Mouse (Mus musculus) hindbrain, embryonic 16.5 days (tissue): Measurements from ENCODE around the gene Noc3l. TPM values are rescaled to one million over a fixed set of nuclear protein-coding genes. Genes with fewer than 3 reads are reported as not detected.

Source experiments
- ATAC-seq: fragments of 200-750 bp; cut with Nextera tagmentation; 2 replicates; pipeline ENCODE4 v1.8.0; 2017; ENCODE audit warnings: moderate TSS enrichment, moderate library complexity
- H3K27ac ChIP-seq: fragments of 300-500 bp; sonication (generic); 2 replicates; pipeline ENCODE4 v1.5.1; 2014; ENCODE audit warnings: low read depth, mild to moderate bottlenecking, control low read depth, low read length, moderate library complexity
- H3K27me3 ChIP-seq: fragments of 300-500 bp; sonication (generic); replicated peaks from 2 replicates; pipeline ENCODE4 v1.6.1; 2014; ENCODE audit warnings: low read length; ENCODE audit not compliant: control insufficient read depth, insufficient read depth
- H3K36me3 ChIP-seq: fragments of 300-500 bp; sonication (generic); 2 replicates; pipeline ENCODE4 v1.6.1; 2014; ENCODE audit warnings: mild to moderate bottlenecking, low read length, moderate library complexity, mixed read lengths; ENCODE audit not compliant: control insufficient read depth, insufficient read depth
- H3K4me1 ChIP-seq: fragments of 300-500 bp; sonication (generic); 2 replicates; pipeline ENCODE4 v1.6.1; 2014; ENCODE audit warnings: low read depth, low read length; ENCODE audit not compliant: control insufficient read depth, insufficient read depth
- H3K4me2 ChIP-seq: fragments of 300-500 bp; sonication (generic); 2 replicates; pipeline ENCODE4 v1.6.1; 2014; ENCODE audit warnings: mild to moderate bottlenecking, low read length, control low read depth, moderate library complexity
- H3K4me3 ChIP-seq: fragments of 300-500 bp; sonication (generic); 2 replicates; pipeline ENCODE4 v1.5.1; 2014; ENCODE audit warnings: mild to moderate bottlenecking, low read length, control low read depth, moderate library complexity
- H3K9ac ChIP-seq: fragments of 300-500 bp; sonication (generic); 2 replicates; pipeline ENCODE4 v1.6.1; 2014; ENCODE audit warnings: low read depth, mild to moderate bottlenecking, control low read depth, low read length, moderate library complexity
- H3K9me3 ChIP-seq: fragments of 300-500 bp; sonication (generic); 2 replicates; pipeline ENCODE4 v1.6.1; 2014; ENCODE audit warnings: mild to moderate bottlenecking, low read length, moderate library complexity; ENCODE audit not compliant: control insufficient read depth
- WGBS: fragments of 180-500 bp; shearing (Covaris S2); extraction: QIAGEN DNeasy Blood & Tissue Kit; methylation state at CpG from one replicate; pipeline ENCODE4 v1.1.7; 2014; 5-methylcytosine and 5-hydroxymethylcytosine counted together
- polyA plus RNA-seq: library from polyadenylated mRNA; unstranded; fragments of >200 nt; fragmentation: Nextera tagmentation; extraction: Ambion mirVana; gene quantifications from 2 replicates; pipeline ENCODE4 v1.2.1, GENCODE M21; 2015

Noc3l gene
- polyA plus RNA-seq, result 3.3 and 4.2 TPM in 2 replicates

- Histone ChIP-seq H3K27ac (peak within 1 kb of the TSS; percentile 60), H3K36me3 (peaks cover 8% of the 10 kb centered on the region), H3K4me2 (peak within 1 kb of the TSS; percentile 91), H3K9me3 (no peaks in the 10 kb centered on the region), H3K4me3 (peak within 1 kb of the TSS; percentile 62), H3K27me3 (no peaks in the 10 kb centered on the region), H3K4me1 (peaks cover 9% of the 10 kb centered on the region), H3K9ac (peak within 1 kb of the TSS; percentile 71)
- ATAC-seq, result peak; percentile 98
- WGBS, result under 1% methylated on average over 33 of the region's 38 CpGs
These were observed at the start of gene Noc3l for GRCm38 (mm10) chr19:38818766-38819426. Noc3l (minus strand) TSS chr19:38819237.

DNA sequence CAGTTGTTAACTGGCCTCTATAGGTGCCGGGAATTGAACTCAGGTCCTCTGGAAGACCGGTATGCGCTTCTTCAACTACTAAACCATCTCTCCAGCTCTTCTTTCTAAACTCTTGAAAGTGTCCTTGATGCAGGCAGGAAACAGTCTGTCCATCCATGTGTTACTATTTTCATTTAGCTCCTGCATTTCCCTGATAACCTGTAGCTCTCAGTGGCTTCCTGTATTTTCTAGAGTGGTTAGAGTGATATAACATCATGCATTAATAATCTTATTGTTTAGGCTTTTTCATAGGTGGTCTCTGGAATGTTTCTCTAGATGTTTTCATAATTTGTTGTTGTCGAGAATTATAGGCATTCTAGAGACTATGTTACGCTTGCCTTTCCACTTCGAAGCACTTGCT is 43.5 kb upstream of the Noc3l start:
- H3K27me3 ChIP-seq, result no peaks in the 10 kb centered on the region
- H3K27ac ChIP-seq, result no peak overlapping the region
- no peaks in the 10 kb centered on the region for H3K4me1 ChIP-seq
- H3K4me3 ChIP-seq, result no peak overlapping the region
- no peaks in the 10 kb centered on the region for H3K36me3 ChIP-seq
- H3K9me3 ChIP-seq, result no peaks in the 10 kb centered on the region
- H3K4me2 ChIP-seq, result no peak overlapping the region
- H3K9ac ChIP-seq, result no peak overlapping the region
- ATAC-seq, result no peak
- 95% methylated on average over 6 of the region's 6 CpGs for WGBS

GRCm38 (mm10) chr19:38858224-38858623 is 39.2 kb upstream of the Noc3l start:
- Histone ChIP-seq H3K27ac (no peak overlapping the region), H3K4me1 (peaks cover 2% of the 10 kb centered on the region; the same call in 1 of the 2 replicates), H3K4me2 (no peak overlapping the region), H3K4me3 (no peak overlapping the region), H3K9ac (no peak overlapping the region), H3K9me3 (no peaks in the 10 kb centered on the region), H3K36me3 (no peaks in the 10 kb centered on the region), H3K27me3 (no peaks in the 10 kb centered on the region)
- ATAC-seq, result no peak
- 95% methylated on average over 3 of the region's 3 CpGs for WGBS

- 86% methylated on average over 2 of the region's 2 CpGs for WGBS
- no peak overlapping the region for H3K27ac ChIP-seq
- ATAC-seq, result no peak
- H3K9me3 ChIP-seq, result no peaks in the 10 kb centered on the region
- no peak overlapping the region for H3K4me2 ChIP-seq
- no peak overlapping the region for H3K4me3 ChIP-seq
- H3K27me3 ChIP-seq, result no peaks in the 10 kb centered on the region
- H3K9ac ChIP-seq, result no peak overlapping the region
- H3K4me1 ChIP-seq, result no peaks in the 10 kb centered on the region
- no peaks in the 10 kb centered on the region for H3K36me3 ChIP-seq
These were observed 27.3 kb upstream of the Noc3l start for GRCm38 (mm10) chr19:38846373-38846772.

DNA sequence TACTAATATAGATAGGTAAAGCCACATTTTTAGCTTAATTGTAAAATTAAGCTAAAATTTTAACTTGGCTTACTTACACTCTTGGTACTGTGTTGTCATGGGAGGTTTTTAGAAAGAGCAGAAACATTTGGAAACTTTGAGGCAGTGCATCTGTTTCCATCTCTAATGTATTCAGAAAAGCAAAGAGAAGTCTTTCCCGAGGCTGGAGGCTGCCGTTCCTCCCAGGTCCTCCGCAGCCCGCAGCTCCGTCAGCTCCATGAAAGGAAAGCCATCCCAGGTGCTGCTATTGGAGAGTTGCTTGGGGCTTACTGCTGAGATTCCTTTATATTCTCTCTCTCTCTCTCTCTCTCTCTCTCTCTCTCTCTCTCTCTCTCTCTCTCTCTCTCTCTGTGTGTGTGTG is 25.8 kb upstream of the Noc3l start:
- H3K4me2 ChIP-seq, result no peak overlapping the region
- H3K9me3 ChIP-seq, result no peaks in the 10 kb centered on the region
- no peak for ATAC-seq
- whole genome bisulfite sequencing, result 61% methylated on average over 5 of the region's 5 CpGs
- H3K9ac ChIP-seq, result no peak overlapping the region
- no peaks in the 10 kb centered on the region for H3K36me3 ChIP-seq
- no peaks in the 10 kb centered on the region for H3K27me3 ChIP-seq
- peaks cover 6% of the 10 kb centered on the region for H3K4me1 ChIP-seq
- no peak overlapping the region for H3K4me3 ChIP-seq
- H3K27ac ChIP-seq, result no peak overlapping the region

GRCm38 (mm10) chr19:38837171-38837641 is 18.2 kb upstream of the Noc3l start:
- Histone ChIP-seq H3K9ac (peak overlapping the region; percentile 96), H3K4me2 (peak overlapping the region; percentile 64), H3K27ac (peak overlapping the region; percentile 85), H3K4me1 (peaks cover 15% of the 10 kb centered on the region), H3K36me3 (no peaks in the 10 kb centered on the region), H3K9me3 (no peaks in the 10 kb centered on the region), H3K27me3 (no peaks in the 10 kb centered on the region), H3K4me3 (peak overlapping the region; percentile 99)
- under 1% methylated on average over 35 of the region's 54 CpGs for WGBS
- ATAC-seq, result peak; percentile 57

DNA sequence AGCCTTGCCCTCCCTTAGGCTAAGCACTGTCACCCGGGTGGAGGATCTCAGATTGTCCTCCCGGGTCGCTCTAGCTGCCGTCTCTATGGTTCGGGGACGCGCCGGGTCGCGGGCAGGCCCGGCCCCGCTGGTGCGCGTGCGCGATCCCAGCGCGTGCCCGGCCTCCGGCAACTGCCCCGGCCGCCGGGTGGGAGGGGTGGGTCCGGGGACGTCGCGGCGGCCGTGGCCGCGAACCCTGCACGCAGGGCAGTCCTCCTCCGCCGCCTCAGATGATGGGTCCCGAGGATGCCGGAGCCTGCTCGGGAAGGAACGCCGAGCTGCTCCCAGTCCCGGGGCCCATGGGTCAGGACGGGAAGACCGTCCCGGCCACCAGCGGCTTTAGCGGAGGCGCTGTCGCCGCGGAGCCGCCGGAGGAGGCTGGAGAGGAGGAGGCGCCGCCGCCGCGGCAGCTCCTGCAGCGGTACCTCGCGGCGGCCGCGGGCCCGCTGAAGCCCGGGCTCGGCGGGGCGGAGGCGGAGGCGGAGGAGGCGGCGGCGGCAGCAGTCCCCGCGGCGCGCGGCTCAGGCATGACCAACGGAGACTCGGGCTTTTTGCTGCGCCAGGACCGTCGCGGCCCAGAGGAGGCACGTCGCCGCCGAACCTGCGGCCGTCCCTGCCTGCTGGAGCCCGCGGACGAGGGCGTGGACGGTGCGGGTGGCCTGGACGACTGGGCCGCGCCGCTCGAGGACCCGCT is 17.6 kb upstream of the Noc3l start, which contains the start of gene Tbc1d12:
TSS of gene Tbc1d12 (plus strand) at position 142 of the 733 bp plus-strand sequence.
- WGBS, result 0% methylated on average over 47 of the region's 101 CpGs

GRCm38 (mm10) chr19:38836084-38836437 is 17.0 kb upstream of the Noc3l start:
- no peaks in the 10 kb centered on the region for H3K9me3 ChIP-seq
- peaks cover 15% of the 10 kb centered on the region for H3K4me1 ChIP-seq
- H3K36me3 ChIP-seq, result no peaks in the 10 kb centered on the region
- H3K9ac ChIP-seq, result peak overlapping the region; percentile 96
- WGBS, result 25% methylated on average over 10 of the region's 10 CpGs
- H3K4me2 ChIP-seq, result peak overlapping the region; percentile 64
- H3K4me3 ChIP-seq, result peak overlapping the region; percentile 99
- ATAC-seq, result no peak
- no peaks in the 10 kb centered on the region for H3K27me3 ChIP-seq
- H3K27ac ChIP-seq, result peak overlapping the region; percentile 85

More for the DNA sequence above, 17.6 kb upstream of the Noc3l start, which contains the start of gene Tbc1d12:
- Histone ChIP-seq H3K27ac (peak within 1 kb of the TSS; percentile 85), H3K4me2 (peak within 1 kb of the TSS; percentile 64), H3K4me3 (peak within 1 kb of the TSS; percentile 99), H3K9ac (peak within 1 kb of the TSS; percentile 96), H3K9me3 (no peaks in the 10 kb centered on the region), H3K36me3 (no peaks in the 10 kb centered on the region), H3K27me3 (no peaks in the 10 kb centered on the region), H3K4me1 (peaks cover 15% of the 10 kb centered on the region)
- ATAC-seq, result peak; percentile 97

DNA sequence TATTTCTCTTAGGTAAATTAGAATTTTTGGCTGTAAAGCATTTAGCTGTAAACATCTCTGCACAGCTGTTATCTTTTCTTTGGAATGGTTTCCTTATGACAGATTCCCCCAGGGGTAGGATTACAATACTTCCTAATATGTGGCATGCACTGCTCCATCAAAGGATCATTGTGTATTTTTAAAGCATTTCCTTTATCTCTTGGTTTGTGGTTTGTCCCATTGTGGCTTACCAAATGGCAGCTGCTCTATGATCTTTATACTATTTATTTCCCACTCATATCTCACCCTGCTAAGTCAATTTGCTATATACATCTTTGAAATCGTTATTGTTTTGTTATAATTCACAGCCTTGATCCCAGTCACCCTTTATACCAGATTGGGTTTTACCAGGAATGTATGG is 14.2 kb upstream of the Noc3l start:
- Histone ChIP-seq H3K4me3 (no peak overlapping the region), H3K27me3 (no peaks in the 10 kb centered on the region), H3K9ac (no peak overlapping the region), H3K9me3 (no peaks in the 10 kb centered on the region), H3K36me3 (no peaks in the 10 kb centered on the region), H3K4me2 (no peak overlapping the region), H3K27ac (no peak overlapping the region), H3K4me1 (peaks cover 5% of the 10 kb centered on the region)
- WGBS, result 63% methylated on average over 1 of the region's 1 CpGs
- ATAC-seq, result no peak
